Mouse (Mus musculus) right cerebral cortex, postnatal 4 days (tissue): ENCODE results near the gene A030005K14Rik.

Source experiments
- DNase-seq: peaks from one replicate; pipeline ENCODE4 v3.0.0-alpha.2; 2022

Gene A030005K14Rik

DNA sequence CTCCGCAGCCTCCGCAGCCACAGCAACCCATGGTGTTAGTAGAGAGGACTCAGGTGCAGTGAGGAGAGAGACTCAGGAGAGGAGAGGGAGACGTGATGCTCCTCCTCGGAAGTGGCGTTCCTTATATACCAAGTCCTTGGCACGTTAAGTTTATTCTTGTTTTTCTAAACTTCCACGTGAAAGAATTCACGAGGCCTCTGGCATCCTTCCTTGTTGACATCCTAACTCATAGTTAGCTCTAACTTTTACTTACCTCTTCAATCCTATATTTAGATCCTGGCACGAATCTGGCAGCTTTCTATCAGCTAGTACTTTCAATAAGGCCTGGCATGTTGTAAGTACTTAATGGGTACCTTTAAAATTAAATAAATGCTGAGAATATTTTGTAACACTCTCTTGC lies at the start of gene A030005K14Rik:
A030005K14Rik (minus strand) TSS at position 101 of the 400 bp plus-strand sequence.
- DNase-seq, result no peak

DNA sequence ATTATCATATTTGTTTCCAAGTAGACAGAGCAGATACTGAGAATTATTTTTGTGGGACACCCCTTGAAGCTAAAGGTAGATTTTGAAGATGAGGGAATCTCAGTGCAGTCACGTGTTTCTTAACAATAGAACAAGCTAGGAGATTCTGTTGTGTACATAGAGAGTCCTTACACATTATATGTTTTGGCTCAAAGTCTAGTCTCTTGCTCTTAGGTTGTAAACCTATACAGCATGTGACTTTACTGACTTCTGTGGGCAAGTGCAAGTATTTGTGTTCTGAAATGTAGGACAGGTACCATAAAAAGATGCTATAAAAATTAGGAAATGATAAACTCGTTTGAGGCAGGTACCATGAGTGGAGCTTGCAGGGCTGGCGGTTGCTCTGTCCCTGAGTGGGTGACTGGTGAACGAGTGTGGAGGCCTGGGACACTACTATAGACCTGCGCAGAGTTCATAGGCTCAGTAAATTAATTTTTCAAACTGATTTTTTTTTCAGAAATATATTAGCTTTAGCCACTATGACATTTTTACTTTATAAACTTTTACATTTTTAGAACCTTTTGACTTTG lies 48.3 kb upstream of the A030005K14Rik start:
- no peak for DNase-seq

DNA sequence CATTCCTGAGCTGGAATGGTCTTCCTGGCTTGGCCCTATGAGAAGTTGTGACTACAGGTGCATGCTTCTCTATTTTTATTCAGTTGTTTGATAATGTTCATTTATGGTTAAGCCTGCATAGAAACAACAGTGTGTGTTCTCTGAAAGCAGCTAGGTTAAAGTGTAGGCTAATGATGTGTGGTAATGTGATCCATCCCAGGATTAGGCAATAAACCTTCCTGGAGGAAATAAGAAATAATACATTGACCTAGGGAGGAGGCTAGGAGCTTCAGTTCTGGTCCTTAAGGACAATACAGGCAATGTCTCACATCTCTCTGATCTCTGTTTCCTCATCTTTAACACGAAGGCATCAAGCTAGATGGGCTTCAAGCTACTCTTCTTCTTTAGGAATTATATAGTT lies 46.3 kb upstream of the A030005K14Rik start:
- no peak for DNase-seq

DNA sequence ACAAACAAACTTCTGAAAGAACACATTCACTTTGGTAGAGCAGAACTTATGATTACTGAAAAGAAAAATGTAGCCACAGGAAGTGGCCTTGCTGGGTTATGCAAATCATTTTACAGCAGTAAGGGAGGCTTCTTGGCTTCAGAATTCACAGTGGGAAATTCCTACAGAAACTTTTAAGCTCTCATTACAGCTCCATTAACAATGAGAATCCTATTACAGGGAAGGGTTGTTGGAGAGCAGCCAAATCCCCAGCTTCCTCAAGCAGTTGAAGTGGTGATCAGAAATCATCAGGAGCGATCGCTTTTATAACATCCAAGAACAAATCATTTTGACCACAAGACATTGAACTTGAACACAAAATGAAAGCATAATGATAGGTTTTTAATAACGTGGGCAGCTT lies 42.7 kb upstream of the A030005K14Rik start:
- peak; percentile 9 for DNase-seq

DNA sequence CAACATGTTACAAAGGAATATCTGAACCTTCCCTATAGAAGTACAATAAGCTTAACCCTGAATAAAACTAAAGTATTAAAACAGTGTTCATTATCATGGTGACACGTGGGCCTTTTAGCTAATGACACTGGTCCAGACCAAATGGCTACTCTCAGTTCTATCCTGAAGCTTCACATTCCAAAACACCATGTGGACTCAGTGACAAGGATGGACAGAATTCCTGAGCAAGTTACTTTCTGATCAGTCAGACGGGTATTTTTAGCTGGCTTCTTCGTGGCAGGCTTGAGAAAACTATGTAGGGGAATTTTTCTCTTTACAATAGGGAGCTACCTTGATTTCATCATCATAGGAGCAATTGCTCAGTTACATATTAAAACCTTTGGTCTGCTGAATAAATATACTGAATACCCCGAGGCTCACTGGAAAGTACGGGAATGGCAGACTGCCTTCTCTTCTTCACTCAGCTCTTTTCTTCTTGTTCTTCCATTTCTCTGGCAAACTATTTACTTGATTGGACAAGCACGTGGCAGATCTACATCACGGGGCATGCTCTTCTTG lies 40.5 kb upstream of the A030005K14Rik start:
- DNase-seq, result no peak

DNA sequence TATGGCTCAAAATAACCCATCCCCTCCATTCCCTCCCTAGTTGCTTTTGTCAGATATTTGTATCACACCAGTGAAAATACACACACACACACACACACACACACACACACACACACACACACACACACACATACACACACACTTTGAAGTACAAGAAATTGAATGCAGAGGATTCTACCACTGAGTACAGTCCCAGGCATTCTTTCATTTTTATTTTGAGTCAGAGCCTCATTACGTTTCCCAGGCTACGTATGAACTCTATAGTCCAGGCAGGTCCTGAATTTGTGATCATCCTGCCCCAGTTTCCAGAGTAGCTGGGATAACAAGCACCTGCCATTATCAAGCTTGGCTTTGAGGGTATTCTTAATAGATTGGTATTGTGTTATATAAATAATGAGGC lies 40.0 kb upstream of the A030005K14Rik start:
- DNase-seq, result no peak

DNA sequence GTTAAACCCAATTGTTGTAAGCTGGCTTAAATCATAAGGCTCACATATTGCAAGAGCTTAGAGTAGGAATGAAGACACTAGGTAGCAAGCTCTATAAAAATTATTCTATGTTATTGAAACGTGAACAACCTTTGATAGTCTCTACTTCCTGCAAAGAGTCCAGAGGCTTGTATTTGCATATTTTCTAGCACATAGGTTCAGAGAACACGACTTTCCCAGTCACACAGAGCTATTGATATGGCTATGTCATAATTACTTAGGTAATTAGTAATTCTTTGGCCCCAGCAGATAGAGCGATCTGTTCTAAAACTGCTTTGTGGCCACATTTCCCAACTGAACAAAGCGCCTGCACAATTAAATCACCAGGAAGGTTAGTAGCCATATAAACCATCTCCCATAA lies 37.8 kb upstream of the A030005K14Rik start:
- DNase-seq, result no peak

DNA sequence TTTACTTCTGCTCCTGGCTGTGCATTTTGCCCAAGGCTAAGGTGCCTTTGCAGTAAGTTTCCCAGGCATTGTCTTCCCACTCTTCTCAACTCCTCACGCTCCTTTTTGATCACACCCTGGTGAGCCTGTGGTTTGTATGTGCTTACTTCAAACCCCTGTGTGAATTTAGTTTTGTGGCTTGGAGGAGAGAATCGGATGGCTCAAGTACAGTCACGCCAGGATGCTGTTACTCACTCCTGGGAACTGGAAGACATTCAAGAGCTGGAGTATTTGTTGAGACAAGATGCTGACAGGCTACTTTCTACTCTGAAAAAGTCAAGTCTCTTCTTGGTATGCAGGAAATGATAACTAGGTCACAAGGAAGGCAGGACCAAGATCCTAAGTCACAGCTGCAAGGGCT lies 32.1 kb upstream of the A030005K14Rik start:
- no peak for DNase-seq

DNA sequence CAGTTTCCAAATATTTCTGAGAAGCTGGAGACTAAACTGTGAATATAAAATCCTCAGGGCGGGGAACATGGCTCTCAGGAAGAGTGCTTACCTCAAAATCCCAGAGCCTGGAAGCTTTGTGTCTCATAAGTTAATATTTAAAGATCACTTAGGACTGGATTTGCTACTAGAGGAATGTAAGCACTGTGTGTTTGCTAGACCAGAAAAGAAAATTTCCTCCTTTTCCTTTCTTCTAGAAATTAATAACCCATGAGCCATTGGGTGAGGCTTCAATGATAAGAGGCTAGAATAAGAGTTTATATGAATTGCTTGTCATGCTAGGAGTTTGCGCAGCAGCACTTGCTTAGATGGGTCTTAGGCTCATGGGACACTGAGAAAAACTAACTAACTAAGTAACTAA lies 25.6 kb upstream of the A030005K14Rik start:
- no peak for DNase-seq

DNA sequence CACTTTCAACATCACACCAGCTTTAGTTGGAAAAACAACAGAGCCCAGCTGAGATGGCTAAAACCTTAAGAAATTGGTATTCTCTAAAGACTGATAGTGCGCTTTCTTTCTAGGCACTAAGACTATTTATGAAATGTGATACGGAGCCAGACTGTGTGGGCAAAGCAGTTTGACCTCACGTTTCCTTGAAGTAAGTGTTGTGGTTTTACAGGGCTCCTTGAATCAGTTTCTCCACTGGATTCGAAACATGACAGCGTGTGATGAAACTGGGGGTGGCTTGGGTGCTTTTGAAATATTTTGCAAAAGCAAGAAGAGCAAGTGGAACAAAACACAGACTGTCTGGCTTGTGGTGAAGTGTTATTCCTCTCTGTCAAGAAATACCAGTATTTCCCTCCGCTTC lies 17.8 kb upstream of the A030005K14Rik start:
- DNase-seq, result no peak

DNA sequence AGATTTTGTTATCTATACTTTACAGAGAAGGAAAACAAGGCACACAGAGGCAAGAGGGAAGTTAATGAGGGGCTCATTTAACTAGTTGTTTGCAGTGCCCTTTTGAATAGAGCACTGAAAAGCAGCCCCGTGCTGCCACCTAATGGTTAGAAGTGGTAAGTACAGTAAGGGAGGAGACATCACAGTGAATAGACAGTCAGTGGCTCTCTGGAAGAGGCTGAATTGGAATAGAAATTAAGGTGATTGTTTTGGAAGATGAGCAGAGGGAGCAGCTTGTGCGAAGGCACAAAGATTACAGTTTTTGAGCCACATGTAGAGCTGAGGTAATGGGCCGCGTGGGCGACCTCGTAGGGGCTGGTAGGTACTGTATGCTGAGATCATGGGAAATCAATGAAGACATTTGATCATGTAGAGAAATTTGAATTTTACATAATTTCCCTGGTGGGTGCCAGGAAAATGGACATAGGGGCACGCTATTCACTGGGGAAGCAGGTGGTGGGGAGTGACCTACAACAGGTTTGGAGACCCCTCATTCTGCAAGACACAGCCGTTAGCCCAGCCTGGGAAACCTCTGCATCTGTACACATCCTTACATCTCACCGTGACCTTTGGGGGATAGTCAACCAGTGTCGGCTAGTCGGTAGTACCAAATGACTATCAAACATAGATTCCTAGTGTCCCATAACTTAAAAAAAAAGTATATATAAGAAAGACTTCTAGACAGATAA lies 17.2 kb upstream of the A030005K14Rik start:
- peak; percentile 32 for DNase-seq

DNA sequence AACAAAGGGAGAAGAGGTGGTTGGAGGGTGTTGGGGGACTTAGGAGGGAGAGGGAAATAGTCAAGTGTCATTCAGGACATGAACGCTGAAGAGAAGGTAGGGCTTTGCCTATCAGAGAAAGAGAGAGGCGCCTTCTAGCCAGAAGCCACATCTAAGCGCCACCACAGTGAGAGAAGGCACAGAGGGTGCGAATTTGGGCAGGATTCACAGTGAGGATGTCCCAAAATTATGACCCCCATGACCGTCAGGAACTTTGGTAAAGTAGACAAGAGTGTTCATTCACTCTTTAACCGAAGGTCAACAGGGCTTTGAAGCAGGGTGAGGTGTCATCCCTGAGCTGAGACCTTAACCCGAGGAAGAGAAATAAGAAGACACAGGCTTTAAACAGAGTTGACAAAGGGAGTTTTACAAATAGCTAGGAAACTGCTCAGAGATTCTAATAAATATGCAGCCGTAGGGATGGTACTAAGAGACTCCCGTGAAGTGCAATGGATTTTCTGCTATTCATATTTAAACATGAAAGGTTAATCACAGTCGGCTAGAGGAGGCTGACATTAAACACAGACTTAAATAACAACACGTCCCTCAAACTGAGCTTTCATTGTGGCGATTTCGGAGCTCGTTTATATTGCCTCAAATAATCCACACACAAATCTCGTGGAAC lies 16.5 kb upstream of the A030005K14Rik start:
- no peak for DNase-seq

DNA sequence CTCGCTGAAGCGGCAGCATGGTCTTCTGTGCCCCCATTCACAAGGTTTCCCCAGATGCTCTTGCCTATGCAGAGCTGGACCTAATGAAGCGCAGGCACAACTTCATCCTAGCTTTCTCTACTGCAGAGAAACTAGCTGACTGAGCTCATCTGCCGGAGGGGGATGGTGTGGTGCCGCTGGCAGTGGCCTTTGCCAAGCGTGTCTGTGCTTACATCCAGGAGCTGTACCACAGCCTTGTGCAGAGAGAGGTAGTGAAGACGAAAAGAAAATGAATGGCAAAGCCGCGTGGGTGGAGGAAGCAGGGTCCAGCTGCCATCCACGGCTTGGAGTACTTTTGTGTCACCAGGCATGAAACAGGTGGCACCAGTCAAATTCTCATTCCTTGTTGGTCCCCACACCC lies 8.0 kb upstream of the A030005K14Rik start:
- DNase-seq, result no peak

DNA sequence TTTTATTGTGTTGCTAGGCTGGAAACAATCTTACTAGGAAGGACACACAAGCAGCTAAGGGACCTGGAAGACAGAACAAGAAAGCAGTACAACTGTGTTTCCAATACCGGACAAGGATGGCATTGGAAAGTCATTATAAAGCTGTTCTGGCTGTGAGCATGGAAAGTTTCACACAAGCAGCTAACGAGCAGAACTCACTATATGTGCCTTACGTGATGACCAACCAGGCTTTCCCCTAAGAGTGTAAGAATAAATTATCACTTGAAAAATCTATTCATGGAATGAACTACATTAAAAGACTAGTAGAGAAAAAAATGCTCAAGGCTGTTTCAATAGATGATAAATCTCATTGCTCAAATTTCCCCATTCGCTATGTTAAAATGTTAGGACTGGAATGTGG lies 7.4 kb upstream of the A030005K14Rik start:
- no peak for DNase-seq

DNA sequence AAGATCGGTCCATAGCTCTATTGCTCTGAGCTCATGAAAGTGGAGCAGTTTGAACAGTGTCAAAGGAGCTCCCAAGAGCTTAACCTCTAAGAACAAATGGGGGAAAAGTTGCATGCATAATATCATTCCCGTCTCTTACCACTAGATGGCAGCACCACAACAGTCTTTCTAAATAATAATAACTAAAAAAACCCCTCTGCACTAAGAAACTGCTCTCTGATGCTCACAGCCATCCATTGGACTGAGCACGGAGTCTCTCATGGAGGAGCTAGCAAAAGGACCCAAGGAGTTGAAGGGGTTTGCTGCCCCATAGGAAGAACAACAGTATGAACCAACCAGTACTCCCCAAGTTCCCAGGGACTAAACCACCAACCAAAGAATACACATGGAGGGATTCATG lies 5.7 kb upstream of the A030005K14Rik start:
- no peak for DNase-seq

DNA sequence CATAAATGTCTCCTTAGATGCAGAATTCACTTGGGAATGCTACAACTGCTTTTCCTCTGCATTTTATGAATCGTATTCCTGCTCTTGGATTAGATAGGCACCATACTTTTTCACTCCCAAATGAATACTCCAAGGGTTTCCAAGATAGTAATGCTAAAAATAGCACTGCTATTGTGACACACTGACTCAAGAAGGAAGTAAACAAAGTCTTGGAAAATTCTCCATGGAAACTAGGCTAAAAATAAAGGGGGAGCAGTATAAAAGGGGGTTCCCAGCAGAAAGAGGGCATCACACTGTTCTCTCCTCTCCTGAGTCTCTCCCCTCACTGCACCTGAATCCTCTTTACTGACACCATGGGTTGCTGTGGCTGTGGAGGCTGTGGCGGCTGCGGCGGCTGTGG lies 1.5 kb upstream of the A030005K14Rik start, which contains the start of gene Krtap28-13:
Krtap28-13 (plus strand) TSS at position 288 of the 400 bp plus-strand sequence.
- no peak for DNase-seq

DNA sequence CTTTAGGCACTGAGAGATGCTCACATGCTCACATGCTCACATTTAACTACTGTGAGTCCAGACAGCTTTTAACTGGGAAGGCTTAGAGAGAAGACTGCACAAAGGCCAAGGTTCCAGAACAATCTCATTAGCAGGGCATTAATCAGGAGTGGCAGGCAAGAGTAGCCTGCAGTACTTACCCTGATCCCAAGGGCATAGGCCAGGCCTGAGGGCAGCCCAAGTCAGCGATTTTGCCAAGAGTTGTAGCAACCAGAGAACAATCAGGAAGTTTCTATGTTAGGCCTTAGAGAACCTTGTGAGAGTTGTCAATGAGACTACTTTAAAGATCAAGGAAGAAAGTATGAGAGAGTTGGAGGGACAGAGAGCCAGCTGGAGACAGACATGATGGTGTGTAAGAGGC lies 697 bp downstream of the A030005K14Rik start:
- no peak for DNase-seq

DNA sequence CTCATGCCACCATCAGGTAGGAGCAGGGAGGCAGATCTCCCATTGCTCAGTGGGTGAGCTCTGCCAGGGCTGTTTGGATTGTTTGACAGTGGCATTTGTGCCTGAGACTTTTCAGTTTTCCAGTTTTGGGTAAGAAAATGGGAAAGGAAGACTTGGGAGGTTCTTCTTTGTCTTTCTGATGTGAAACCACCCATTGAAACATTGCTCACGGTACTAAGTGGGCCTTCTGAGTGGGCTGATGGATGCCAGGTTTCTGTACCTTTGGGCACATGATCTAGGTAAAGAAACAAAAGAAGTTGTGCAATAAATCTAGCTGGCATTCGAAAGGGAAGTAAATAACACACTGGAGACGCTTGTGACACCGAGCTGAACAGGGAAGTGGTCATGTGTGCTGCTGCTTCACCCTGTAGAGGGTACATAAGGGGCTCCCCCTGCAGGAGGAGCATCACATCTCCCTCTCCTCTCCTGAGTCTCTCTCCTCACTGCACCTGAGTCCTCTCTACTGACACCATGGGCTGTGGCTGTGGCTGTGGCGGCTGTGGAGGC lies 14.2 kb downstream of the A030005K14Rik start, which contains the start of gene Gm47969:
Gm47969 (plus strand) TSS at position 51 of the 546 bp plus-strand sequence.
- no peak for DNase-seq

DNA sequence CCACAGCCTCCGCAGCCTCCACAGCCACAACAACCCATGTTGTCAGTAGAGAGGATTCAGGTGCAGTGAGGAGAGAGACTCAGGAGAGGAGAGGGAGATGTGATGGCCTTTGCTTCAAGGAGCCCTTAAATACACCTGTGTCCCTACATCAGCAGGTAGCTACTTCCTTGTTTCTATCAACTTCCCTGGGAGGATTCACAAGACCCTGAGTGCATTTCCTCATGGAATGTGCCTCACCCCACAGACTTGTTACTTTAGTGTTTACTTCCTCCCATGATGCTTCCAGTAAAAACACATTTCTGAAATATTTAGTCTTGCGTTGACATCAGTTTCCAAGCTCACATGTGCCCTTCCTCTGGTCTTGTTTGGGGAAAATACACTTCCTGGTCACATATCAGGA lies 16.8 kb downstream of the A030005K14Rik start, which contains the start of gene Krtap28-10:
Krtap28-10 (minus strand) TSS at position 101 of the 400 bp plus-strand sequence.
- DNase-seq, result no peak

DNA sequence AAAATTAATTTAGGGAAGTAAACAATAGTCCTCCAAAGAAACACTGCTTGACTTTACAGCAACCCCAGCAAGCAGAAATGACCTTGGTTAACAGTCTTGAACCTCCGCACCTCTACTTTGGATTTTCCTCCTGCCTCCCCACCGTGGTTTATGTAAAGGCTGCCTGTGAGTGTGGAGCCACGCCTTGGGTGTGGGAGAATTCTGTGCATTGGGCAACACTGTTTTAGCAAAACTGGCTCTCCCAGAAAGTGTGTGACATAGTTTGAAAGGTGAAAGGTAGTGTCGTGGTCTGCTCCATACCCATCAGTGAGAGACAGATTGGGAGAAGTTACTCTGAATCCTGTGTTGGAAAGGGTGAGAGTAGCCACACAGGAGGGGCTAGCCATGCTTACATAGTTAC lies 20.1 kb downstream of the A030005K14Rik start:
- no peak for DNase-seq

DNA sequence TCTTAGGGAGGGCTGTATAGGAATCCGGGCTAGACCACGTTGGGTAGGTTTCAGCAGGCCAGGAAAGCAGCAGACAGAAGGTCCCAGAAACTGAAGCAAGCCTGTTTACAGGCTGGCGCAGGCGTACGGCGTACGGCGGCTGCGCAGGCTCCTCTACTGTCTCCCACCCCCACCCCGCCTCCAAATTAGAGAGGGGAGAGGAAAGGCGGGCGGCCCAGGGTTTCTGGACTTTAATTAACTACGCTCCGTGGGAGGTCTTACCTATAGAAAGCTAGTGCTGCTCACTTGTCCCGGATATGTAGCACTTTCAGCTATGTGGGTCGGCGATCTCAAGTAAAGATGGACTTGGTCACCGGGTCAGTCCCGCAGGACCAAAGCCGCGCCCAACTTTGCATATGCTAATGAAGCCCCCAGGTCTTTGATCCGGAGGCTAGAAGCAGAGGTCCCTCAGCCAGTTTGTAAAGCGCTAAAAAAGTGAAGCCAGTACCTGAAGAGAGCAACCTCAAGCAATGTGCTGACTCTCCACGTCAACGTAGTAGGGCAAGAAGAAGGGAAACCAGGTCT lies 21.0 kb downstream of the A030005K14Rik start, which contains the start of gene Slc19a3:
Slc19a3 (minus strand) TSS at position 340 of the 564 bp plus-strand sequence.
- DNase-seq, result peak; percentile 52

DNA sequence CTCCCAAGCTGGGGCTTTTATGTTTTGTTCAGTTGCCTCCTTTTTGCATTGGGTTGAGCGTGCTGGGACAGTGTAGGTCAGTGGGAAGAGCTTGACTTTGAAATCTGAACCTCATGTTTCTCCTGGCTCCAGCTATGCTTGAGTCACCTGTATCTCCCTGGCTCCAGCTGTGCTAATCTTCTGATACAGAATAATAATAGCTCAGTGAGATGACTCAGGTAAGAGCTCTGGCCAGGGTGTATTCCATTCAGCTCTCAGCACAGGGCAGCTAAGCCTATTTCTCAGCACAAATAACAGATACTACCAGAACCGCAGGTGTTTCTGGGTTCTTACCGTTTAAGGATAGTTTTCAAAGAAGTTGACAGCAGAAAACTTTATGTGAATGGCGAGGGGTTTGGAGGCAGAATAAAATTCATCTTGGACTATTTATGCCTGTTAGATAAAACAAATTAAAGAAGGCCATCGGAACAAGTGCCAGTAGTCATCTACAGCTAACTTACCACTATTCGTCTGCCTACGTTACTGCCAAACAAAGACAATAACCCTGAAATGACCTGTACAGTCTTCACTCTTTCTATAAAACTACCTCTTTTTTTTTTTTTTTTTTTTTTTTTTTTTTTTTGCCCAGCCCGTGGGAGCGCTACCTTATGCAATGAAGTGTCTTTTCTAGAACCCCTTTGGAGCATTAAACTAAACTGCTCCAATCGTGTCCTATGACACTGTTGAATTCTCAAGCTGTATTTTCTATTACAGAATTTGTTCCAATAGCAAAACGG lies 22.1 kb downstream of the A030005K14Rik start:
- DNase-seq, result no peak
